Mouse (Mus musculus): ENCODE measurements around the gene Xiap. TPM values are rescaled to one million over a fixed set of nuclear protein-coding genes. Genes with fewer than 3 reads are reported as not detected.
"Not testable (repeated sequence)": the region's sequence is repeated elsewhere in the genome, so short reads cannot be mapped to it uniquely, and the experiment has no call there.

The Xiap gene
- polyA plus RNA-seq (2014; fragmentation: Nextera tagmentation; extraction: Ambion mirVana) = 17.6 and 19.1 TPM in 2 replicates

DNA sequence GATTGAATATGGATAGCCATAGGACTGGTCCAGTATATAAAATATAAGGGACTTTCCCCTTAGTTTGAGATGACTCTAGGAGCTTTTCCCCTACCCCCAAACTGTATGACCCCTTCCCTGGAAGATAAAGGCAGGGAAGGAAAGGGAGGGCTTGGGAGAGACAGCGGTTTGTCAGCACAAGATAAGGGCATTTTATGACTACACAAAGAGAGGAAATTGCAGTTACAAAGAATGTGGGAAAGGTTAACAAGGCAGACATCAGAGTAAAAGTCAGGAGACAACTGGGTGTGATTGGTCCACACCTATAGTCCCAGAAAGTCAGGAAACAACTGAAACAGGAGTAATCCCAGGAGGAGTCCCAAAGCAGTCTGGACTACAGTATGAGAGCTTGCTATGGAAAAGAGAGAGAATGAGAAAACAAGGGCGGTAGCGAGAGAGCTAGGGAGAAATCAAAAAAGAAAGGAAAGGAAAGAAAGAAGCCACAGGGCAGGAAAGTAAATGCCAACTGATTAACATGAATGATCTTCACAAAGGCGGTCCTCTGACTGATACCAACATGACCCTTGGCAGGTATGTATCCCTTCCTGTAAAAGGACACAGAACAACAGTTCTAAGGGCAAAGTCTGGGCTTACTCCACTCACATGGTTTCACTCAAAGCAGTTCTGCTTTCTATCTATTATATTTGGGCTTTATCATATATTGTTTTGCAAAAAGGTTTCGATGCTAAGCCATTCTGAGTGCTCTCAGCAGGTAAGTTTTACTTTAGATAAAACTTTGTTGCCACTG is at the start of gene Xiap:
Gene Xiap (plus strand): TSS at position 398 of the 787 bp plus-strand sequence.
- Histone ChIP-seq H3K9me3 (ENCODE audit: control insufficient read depth, low read length) (no peaks in the 10 kb centered on the region), H3K36me3 (ENCODE audit: control insufficient read depth, insufficient read depth, low read length) (no peaks in the 10 kb centered on the region), H3K27me3 (replicated peaks; ENCODE audit: control insufficient read depth, insufficient read depth, low read length) (no peaks in the 10 kb centered on the region), H3K4me2 (ENCODE audit: low read length) (no peak within 1 kb of the TSS), H3K4me3 (ENCODE audit: low read depth, low read length) (no peak within 1 kb of the TSS), H3K27ac (ENCODE audit: low read depth) (no peak within 1 kb of the TSS), H3K9ac (ENCODE audit: low read length) (no peak within 1 kb of the TSS), H3K4me1 (replicated peaks; ENCODE audit: control insufficient read depth, insufficient read depth, low read length) (no peaks in the 10 kb centered on the region)
- WGBS = 59% methylated on average over 5 of the region's 5 CpGs
- no peak; the same call in 1 of the 2 replicates for ATAC-seq (replicated peaks; ENCODE audit: low FRiP score, low TSS enrichment, low read depth)
- no peak for DNase-seq (ENCODE audit: low spot score)

DNA sequence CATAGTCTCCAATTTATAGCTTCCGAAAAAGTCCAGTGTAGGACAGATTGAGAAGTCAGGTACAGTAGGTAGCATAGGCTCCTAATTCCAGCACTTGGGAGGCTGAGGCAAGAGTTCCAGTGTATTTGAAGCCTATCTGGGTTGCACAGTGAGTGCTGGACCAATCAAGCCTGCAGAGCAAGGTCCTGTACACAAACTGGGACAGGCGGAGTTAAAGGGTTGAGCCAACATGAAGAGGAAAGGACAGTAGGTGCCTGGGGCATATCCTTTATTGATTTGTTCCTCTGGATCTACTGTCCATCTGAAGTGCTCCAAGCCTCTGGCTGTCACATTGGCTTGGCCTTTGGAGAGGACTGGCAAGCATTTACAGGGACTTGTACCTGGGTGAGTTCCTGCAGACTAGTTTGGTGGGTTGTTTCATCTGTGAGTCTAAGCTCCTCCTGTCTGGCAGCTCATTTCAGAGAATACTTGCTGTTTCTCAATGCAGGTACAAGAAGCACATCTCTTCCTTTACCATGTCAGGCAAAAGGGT is 46.7 kb upstream of the Xiap start:
- Histone ChIP-seq H3K27me3 (replicated peaks; ENCODE audit: control insufficient read depth, insufficient read depth, low read length) (no peaks in the 10 kb centered on the region), H3K4me1 (replicated peaks; ENCODE audit: control insufficient read depth, insufficient read depth, low read length) (no peaks in the 10 kb centered on the region), H3K36me3 (ENCODE audit: control insufficient read depth, insufficient read depth, low read length) (no peaks in the 10 kb centered on the region), H3K9ac (ENCODE audit: low read length) (no peak overlapping the region), H3K4me2 (ENCODE audit: low read length) (no peak overlapping the region), H3K9me3 (ENCODE audit: control insufficient read depth, low read length) (no peaks in the 10 kb centered on the region), H3K27ac (ENCODE audit: low read depth) (no peak overlapping the region), H3K4me3 (ENCODE audit: low read depth, low read length) (no peak overlapping the region)
- ATAC-seq (replicated peaks; ENCODE audit: low FRiP score, low TSS enrichment, low read depth) (no peak), DNase-seq (ENCODE audit: low spot score) (no peak)
- WGBS = 89% methylated on average over 2 of the region's 2 CpGs

DNA sequence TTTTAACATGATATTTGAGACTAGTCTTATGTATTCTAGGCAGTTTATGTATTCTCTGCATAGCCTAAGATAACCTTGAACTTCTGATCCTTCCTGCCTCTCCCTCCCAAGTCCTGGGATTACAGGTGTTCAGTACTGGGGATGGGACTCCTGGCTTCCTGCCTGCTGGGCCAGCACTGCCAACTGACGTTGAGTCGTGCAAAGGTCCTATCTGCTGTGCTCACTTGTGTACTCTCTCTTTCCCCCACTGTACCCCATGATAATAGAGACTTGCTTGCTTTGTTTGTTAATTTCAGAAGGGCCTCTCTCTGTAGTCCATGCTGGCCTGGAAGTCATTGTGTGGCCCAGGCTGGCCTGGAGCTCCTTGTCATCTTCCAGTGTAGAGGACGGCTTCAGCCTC is 45.7 kb upstream of the Xiap start:
- Histone ChIP-seq H3K4me3 (ENCODE audit: low read depth, low read length) (no peak overlapping the region), H3K27ac (ENCODE audit: low read depth) (no peak overlapping the region), H3K36me3 (ENCODE audit: control insufficient read depth, insufficient read depth, low read length) (no peaks in the 10 kb centered on the region), H3K27me3 (replicated peaks; ENCODE audit: control insufficient read depth, insufficient read depth, low read length) (no peaks in the 10 kb centered on the region), H3K9ac (ENCODE audit: low read length) (no peak overlapping the region), H3K9me3 (ENCODE audit: control insufficient read depth, low read length) (no peaks in the 10 kb centered on the region), H3K4me2 (ENCODE audit: low read length) (no peak overlapping the region), H3K4me1 (replicated peaks; ENCODE audit: control insufficient read depth, insufficient read depth, low read length) (no peaks in the 10 kb centered on the region)
- ATAC-seq (replicated peaks; ENCODE audit: low FRiP score, low TSS enrichment, low read depth) (no peak), DNase-seq (ENCODE audit: low spot score) (no peak)
- WGBS = 73% methylated on average over 3 of the region's 3 CpGs

DNA sequence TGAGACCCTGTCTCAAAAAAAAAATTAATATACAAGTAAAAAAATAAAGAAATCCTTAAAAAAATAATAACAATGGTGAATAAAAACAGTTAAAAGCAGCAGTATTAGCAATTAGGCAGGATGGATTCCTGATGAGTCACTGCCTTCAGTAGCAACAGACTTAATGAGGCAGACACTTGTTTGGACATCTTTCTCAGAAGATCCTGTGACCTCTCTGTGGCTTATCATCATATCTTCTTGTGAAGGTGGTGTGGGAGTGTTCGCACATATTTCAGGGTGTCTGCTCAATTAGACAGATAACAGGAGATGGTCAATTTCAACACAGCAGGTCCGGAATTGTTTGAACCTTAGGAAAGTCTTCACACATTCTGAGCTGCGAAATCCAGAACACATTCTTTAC is 45.0 kb upstream of the Xiap start:
- H3K27ac ChIP-seq (ENCODE audit: low read depth) = no peak overlapping the region
- H3K9me3 ChIP-seq (ENCODE audit: control insufficient read depth, low read length) = no peaks in the 10 kb centered on the region
- H3K27me3 ChIP-seq (replicated peaks; ENCODE audit: control insufficient read depth, insufficient read depth, low read length) = no peaks in the 10 kb centered on the region
- no peaks in the 10 kb centered on the region for H3K4me1 ChIP-seq (replicated peaks; ENCODE audit: control insufficient read depth, insufficient read depth, low read length)
- no peaks in the 10 kb centered on the region for H3K36me3 ChIP-seq (ENCODE audit: control insufficient read depth, insufficient read depth, low read length)
- WGBS = 77% methylated on average over 3 of the region's 3 CpGs
- DNase-seq (ENCODE audit: low spot score) = no peak
- no peak for ATAC-seq (replicated peaks; ENCODE audit: low FRiP score, low TSS enrichment, low read depth)
- H3K4me3 ChIP-seq (ENCODE audit: low read depth, low read length) = no peak overlapping the region
- no peak overlapping the region for H3K9ac ChIP-seq (ENCODE audit: low read length)
- H3K4me2 ChIP-seq (ENCODE audit: low read length) = no peak overlapping the region

DNA sequence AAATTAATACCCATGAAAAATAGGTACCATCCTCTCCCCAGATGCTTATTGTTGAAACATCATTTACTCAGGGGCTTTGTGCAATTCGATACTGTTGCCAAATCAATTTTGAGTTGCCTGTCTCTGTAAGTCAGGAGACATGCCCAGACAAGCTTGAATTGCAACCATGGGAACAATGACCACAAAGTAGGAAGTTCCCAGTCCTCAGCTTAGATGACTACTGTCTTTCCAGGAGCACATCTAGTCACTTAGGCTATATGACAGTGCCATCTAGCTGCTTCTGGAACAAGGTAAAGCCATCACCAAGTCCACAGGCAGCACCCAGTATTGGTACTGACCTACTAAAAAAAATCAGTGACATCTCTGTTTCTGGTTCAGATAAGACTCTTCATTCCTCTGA is 41.4 kb upstream of the Xiap start:
- Histone ChIP-seq H3K27ac (ENCODE audit: low read depth) (no peak overlapping the region), H3K9ac (ENCODE audit: low read length) (no peak overlapping the region), H3K4me3 (ENCODE audit: low read depth, low read length) (no peak overlapping the region), H3K36me3 (ENCODE audit: control insufficient read depth, insufficient read depth, low read length) (no peaks in the 10 kb centered on the region), H3K9me3 (ENCODE audit: control insufficient read depth, low read length) (no peaks in the 10 kb centered on the region), H3K4me1 (replicated peaks; ENCODE audit: control insufficient read depth, insufficient read depth, low read length) (no peaks in the 10 kb centered on the region), H3K4me2 (ENCODE audit: low read length) (no peak overlapping the region), H3K27me3 (replicated peaks; ENCODE audit: control insufficient read depth, insufficient read depth, low read length) (no peaks in the 10 kb centered on the region)
- DNase-seq (ENCODE audit: low spot score) (no peak), ATAC-seq (replicated peaks; ENCODE audit: low FRiP score, low TSS enrichment, low read depth) (no peak)
- WGBS = 75% methylated on average over 1 of the region's 1 CpGs

DNA sequence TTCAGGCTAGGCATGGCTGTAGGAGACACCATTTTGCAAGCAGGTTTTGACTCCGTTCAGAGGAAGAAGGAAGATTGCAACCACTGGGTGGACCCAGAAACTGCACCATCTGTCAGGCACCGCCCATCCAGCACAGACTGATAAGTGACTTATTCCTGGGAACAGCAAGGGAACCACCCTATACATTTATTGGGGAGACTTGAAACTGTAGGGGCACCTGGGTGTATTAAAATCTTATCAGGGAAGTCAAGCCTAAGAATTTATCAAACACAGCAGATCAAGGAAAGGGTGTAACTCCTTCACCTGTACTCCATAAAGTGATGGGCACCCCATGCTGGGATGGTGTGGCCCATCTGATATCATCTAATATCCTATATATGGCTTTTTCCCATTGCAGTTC is 40.0 kb upstream of the Xiap start:
- no peak overlapping the region for H3K4me2 ChIP-seq (ENCODE audit: low read length)
- no peaks in the 10 kb centered on the region for H3K4me1 ChIP-seq (replicated peaks; ENCODE audit: control insufficient read depth, insufficient read depth, low read length)
- H3K9ac ChIP-seq (ENCODE audit: low read length) = no peak overlapping the region
- no peaks in the 10 kb centered on the region for H3K9me3 ChIP-seq (ENCODE audit: control insufficient read depth, low read length)
- ATAC-seq (replicated peaks; ENCODE audit: low FRiP score, low TSS enrichment, low read depth) = no peak
- WGBS = 84% methylated on average over 2 of the region's 2 CpGs
- H3K4me3 ChIP-seq (ENCODE audit: low read depth, low read length) = no peak overlapping the region
- no peak overlapping the region for H3K27ac ChIP-seq (ENCODE audit: low read depth)
- H3K27me3 ChIP-seq (replicated peaks; ENCODE audit: control insufficient read depth, insufficient read depth, low read length) = no peaks in the 10 kb centered on the region
- no peaks in the 10 kb centered on the region for H3K36me3 ChIP-seq (ENCODE audit: control insufficient read depth, insufficient read depth, low read length)
- DNase-seq (ENCODE audit: low spot score) = no peak

DNA sequence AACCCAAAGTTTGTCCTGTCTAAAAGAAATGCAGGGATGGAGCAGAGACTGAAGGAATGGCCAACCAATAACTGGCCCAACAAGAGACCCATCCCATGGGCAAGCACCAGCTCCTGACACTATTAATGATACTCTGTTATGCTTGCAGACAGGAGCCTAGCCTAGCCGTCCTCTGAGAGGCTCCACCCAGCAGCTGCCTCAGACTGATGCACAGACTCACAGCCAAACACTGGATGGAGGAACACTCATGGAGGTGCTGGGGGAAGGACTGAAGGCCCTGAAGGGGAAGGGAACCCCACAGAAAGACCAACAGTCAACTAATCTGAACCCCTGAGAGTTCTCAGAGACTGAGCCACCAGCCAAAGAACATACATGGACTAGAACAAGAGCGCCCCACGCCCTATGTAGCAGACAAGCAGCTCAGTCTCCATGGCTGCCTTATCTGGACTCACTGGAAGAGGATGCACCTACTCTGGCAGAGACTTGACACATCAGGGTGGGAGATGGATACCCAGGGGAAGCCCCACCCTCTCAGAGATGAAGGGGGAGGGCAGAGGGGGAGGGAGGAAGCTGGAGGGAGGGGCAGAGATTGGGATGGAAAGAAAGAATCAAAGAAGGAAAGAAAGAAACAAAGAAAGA is 33.6 kb upstream of the Xiap start:
- H3K27me3 ChIP-seq (replicated peaks; ENCODE audit: control insufficient read depth, insufficient read depth, low read length); H3K36me3 ChIP-seq (ENCODE audit: control insufficient read depth, insufficient read depth, low read length); H3K27ac ChIP-seq (ENCODE audit: low read depth); H3K9ac ChIP-seq (ENCODE audit: low read length); H3K4me3 ChIP-seq (ENCODE audit: low read depth, low read length); DNase-seq (ENCODE audit: low spot score); H3K4me2 ChIP-seq (ENCODE audit: low read length); H3K4me1 ChIP-seq (replicated peaks; ENCODE audit: control insufficient read depth, insufficient read depth, low read length); H3K9me3 ChIP-seq (ENCODE audit: control insufficient read depth, low read length); ATAC-seq (replicated peaks; ENCODE audit: low FRiP score, low TSS enrichment, low read depth): not testable (repeated sequence)
- no CpG with 5 or more reads among the region's 3 CpGs for WGBS

DNA sequence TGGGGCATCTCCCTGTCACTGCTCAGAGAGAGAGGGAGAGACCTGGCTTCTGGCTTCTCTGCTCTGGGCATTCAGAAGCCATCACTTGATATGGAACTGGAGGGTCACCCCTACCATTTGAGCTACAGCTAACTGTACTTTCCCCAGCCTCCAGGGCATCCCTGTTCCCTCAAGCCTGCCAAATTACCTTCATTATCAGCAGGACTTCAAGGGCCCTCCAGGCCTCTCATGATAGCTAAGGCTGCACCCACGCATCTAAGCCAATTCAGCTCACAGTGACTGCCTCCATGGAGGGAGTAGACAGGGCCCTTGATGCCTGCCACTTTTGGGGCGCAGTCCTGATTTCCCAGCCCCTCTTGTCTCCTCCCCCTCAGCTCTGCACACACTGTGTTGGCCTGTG is 32.5 kb upstream of the Xiap start:
- 81% methylated on average over 2 of the region's 2 CpGs for WGBS
- not testable (repeated sequence) for H3K36me3 ChIP-seq (ENCODE audit: control insufficient read depth, insufficient read depth, low read length); H3K27me3 ChIP-seq (replicated peaks; ENCODE audit: control insufficient read depth, insufficient read depth, low read length); H3K4me2 ChIP-seq (ENCODE audit: low read length); H3K9me3 ChIP-seq (ENCODE audit: control insufficient read depth, low read length); DNase-seq (ENCODE audit: low spot score); H3K27ac ChIP-seq (ENCODE audit: low read depth); H3K4me3 ChIP-seq (ENCODE audit: low read depth, low read length); H3K4me1 ChIP-seq (replicated peaks; ENCODE audit: control insufficient read depth, insufficient read depth, low read length); H3K9ac ChIP-seq (ENCODE audit: low read length); ATAC-seq (replicated peaks; ENCODE audit: low FRiP score, low TSS enrichment, low read depth)

All from intestine, embryonic 14.5 days (tissue).